Mouse (Mus musculus) lung, embryonic 15.5 days (tissue): ENCODE measurements around the gene Rnf145. TPM values are rescaled to one million over a fixed set of nuclear protein-coding genes. Genes with fewer than 3 reads are reported as not detected.

Experiments used
- ATAC-seq: fragments of 200-750 bp; cut with Nextera tagmentation; 2 replicates; pipeline ENCODE4 v1.8.0; 2017; ENCODE audit warnings: moderate number of reproducible peaks, borderline replicate concordance; ENCODE audit not compliant: low FRiP score, low TSS enrichment; ENCODE audit errors: extremely low read depth
- H3K27ac ChIP-seq: fragments of 300-500 bp; sonication (generic); 2 replicates; pipeline ENCODE4 v1.5.1; 2015; ENCODE audit warnings: moderate library complexity, mild to moderate bottlenecking, inconsistent platforms
- H3K27me3 ChIP-seq: fragments of 300-500 bp; sonication (generic); 2 replicates; pipeline ENCODE4 v1.6.1; 2015; ENCODE audit warnings: inconsistent platforms
- H3K36me3 ChIP-seq: fragments of 300-500 bp; sonication (generic); 2 replicates; pipeline ENCODE4 v1.6.1; 2015; ENCODE audit warnings: inconsistent platforms
- H3K4me1 ChIP-seq: fragments of 300-500 bp; sonication (generic); 2 replicates; pipeline ENCODE4 v1.6.1; 2015; ENCODE audit warnings: inconsistent platforms
- H3K4me2 ChIP-seq: fragments of 300-500 bp; sonication (generic); 2 replicates; pipeline ENCODE4 v1.6.1; 2015; ENCODE audit warnings: inconsistent platforms, mild to moderate bottlenecking, moderate library complexity
- H3K4me3 ChIP-seq: fragments of 300-500 bp; sonication (generic); 2 replicates; pipeline ENCODE4 v1.5.1; 2015; ENCODE audit warnings: mild to moderate bottlenecking, inconsistent platforms
- H3K9ac ChIP-seq: fragments of 300-500 bp; sonication (generic); 2 replicates; pipeline ENCODE4 v1.6.1; 2015; ENCODE audit warnings: inconsistent platforms
- H3K9me3 ChIP-seq: fragments of 300-500 bp; sonication (generic); 2 replicates; pipeline ENCODE4 v1.6.1; 2016; ENCODE audit warnings: inconsistent platforms
- whole genome bisulfite sequencing: fragments of 180-500 bp; shearing (Covaris S2); methylation state at CpG from one replicate; pipeline ENCODE4 v1.1.7; 2015; 5-methylcytosine and 5-hydroxymethylcytosine counted together
- microRNA-seq: library from miRNA; unstranded; fragments of <30 nt; microRNA quantifications from one replicate; pipeline ENCODE4, GENCODE M21; 2016
- polyA plus RNA-seq: library from polyadenylated mRNA; unstranded; fragments of >200 nt; fragmentation: Nextera tagmentation; extraction: Ambion mirVana; gene quantifications from 2 replicates; pipeline ENCODE4 v1.2.1, GENCODE M21; 2015

Gene Rnf145
- polyA plus RNA-seq, 1 experiment from 2014 or later, result 77.2 TPM

- ATAC-seq, result no peak
- peaks cover 30% of the 10 kb centered on the region for H3K4me1 ChIP-seq
- no peak overlapping the region for H3K9ac ChIP-seq
- peaks cover 65% of the 10 kb centered on the region for H3K27me3 ChIP-seq
- H3K4me3 ChIP-seq, result peak overlapping the region; percentile 28
- H3K27ac ChIP-seq, result no peak overlapping the region
- 9% methylated on average over 14 of the region's 14 CpGs for WGBS
- no peaks in the 10 kb centered on the region for H3K36me3 ChIP-seq
- H3K9me3 ChIP-seq, result no peaks in the 10 kb centered on the region
- H3K4me2 ChIP-seq, result peak overlapping the region; percentile 58
These were observed 94.8 kb downstream of the Rnf145 start for GRCm38 (mm10) chr11:44613411-44614180.

Small RNA genes within 50 kb of the gene (microRNA-seq; reads per million reads assigned to microRNA genes)
- gene Gm22121, result not detected

Other genes with a start within 250 kb of the Rnf145 start
- gene Il12b, start 118.9 kb upstream of the Rnf145 start, polyA plus RNA-seq, result not detected in 2 replicates
- 59.1 and 61.8 TPM in 2 replicates for gene Ublcp1, start 48.5 kb upstream of the Rnf145 start, polyA plus RNA-seq
- 10.5 and 12.4 TPM in 2 replicates for gene Ebf1, start 98.4 kb downstream of the Rnf145 start, polyA plus RNA-seq